Mouse (Mus musculus): ENCODE data around the gene Ccdc92b.

The Ccdc92b gene

DNA sequence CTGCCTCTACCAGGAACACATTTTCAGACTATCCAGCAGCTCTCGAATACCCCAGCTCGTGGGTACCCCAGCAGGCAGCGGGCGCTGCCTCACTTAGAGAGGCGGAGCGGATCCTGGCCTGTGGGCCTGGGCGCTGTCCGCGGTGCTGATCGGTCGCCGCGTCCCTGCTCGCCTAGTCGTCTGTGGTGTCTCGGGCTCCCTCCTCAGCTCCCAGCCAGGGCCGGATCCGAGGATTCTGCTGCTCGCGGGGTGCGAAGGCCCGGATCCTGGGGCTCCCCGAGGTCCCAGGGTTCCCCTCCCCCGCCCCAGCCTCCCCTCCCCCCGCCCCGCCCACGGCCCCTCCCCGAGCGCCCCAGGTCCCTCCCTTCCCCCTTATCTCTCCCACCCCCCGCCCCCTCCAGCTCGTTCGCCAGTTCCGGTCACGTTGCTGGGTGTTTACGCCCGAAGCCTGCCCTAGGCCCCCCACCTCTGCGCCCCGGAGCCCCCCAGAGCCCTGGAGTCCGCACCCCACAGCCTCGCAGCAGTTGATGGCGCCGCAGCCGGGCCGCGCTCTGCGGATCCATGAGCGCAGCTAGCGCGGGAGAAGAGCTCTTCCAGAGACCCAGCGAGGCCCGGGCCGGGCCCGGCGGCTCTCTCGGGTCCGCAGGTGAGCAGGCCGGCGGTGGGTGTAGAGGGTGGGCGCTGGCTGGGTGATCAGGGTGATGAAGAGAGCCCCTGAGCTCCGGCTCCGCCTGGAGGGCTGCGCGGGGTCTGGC lies at the start of gene Ccdc92b:
TSS of gene Ccdc92b (plus strand) at position 405 of the 755 bp plus-strand sequence.
- DNase-seq: peak; percentile 73 to 81

DNA sequence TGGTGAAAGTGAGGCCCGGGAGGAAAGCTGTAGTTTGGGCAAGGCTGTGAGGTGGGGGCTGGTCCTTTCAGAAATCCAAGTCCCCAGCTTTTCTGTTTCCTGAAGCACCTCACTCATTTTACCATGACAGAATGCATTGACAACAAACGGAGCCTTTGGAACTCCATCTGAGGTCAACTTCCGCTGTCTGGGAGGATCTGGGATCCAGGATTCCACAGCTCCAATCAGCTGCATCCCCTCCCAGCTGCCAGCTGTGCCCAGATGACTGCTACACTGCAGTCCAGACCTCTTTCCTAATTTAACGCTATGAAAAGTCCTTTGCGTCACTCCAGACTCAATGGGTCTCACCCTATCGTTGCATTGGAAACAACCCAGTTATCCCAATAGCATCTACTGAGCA lies 49.7 kb upstream of the Ccdc92b start:
- no peak for DNase-seq

DNA sequence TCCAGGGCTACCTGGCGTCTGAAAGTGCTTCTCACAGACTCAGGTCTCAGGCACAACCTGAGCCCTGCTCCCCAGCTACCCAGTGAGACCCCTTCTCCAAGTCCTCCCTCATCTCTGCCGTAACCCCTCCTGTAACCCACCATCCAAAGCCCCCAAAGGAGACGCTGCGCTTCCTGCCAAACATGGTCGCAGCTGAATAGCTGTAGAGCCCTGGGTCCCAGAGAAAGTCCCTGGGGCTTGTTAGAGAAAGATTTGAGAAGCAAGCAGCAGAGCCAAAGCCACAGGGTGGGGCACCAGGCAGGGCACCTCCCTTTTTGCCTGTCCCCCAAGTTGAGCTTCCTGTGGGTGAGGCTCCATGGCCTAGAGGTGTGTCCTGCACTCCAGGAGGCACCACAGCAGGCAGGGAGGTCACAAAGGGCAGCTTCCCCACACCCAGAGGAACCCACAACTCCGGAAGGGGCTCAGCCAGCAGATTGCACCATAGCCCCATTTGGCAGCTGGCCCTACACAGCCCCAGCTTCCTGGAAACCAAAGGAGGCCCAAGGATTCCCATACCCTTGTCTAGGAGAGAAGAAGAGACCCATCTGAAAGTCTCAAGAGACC lies 46.8 kb upstream of the Ccdc92b start:
- DNase-seq: no peak

DNA sequence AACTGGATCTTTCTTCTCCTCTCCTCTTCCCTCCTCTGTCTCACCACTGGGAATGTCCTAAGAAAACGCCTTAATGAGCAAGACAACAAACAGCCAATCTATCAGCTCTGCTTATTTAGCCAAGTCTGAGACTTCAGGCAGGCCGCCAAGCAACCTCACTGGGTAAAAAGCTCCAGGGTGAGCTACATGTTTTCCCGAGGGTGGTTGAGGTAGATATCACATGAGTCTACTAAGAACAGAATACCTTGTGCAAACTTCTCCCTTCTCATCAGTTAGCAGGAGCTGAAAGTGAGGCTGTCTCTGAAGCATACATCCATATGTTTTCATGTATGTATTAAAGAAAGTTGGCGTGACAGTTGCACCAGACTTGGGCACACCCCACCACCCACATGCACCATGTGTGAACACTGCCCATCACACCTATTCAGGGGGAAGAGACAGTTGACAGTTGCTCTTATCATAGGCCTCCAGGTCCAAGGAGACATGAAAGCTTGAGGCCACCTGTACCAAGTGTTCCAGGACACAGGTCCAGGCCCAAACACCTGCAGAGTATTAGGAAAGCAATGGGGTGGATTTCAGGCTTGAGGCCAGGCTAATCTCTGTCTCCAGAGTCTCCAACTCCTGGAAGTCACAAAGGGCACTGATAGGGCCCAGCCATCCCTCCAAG lies 44.5 kb upstream of the Ccdc92b start:
- no peak for DNase-seq

DNA sequence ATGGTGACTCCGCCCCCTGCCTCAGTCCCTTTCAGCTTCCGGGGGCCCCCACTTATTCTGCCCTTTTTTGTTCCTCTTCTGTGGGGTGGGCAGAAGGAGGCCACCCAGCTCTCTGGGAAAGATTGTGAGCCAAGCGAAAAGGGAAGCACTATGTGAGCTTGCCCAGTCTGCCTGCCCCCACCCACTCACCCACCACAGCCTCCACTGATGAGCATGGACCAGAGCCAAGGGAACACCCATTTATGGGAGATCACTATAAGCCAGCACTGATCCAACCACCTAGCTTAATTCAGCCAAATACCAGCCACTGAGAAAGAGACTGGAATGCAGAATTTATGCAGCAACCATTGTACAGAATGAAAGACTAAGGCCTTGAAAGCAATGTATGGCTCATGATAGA lies 43.5 kb upstream of the Ccdc92b start:
- no peak for DNase-seq

DNA sequence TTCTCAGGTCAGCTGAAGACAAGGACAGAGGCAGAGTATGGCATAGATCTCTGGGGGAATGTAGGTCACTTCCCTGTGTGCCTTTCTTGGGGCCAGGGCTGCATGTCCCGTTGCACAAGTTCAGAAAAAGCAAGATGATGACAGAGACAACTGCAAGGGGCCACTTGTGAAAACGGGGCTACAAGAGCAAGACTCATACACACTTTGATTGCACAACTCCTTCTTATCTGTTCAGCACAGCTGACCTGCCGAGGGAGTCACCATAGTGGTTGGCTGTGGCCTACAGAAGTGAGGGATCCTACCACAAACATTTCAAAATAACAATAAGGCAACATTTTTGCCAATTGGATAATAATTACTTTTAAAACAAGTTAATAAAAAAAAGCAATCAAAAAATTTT lies 42.3 kb upstream of the Ccdc92b start:
- DNase-seq: no peak

DNA sequence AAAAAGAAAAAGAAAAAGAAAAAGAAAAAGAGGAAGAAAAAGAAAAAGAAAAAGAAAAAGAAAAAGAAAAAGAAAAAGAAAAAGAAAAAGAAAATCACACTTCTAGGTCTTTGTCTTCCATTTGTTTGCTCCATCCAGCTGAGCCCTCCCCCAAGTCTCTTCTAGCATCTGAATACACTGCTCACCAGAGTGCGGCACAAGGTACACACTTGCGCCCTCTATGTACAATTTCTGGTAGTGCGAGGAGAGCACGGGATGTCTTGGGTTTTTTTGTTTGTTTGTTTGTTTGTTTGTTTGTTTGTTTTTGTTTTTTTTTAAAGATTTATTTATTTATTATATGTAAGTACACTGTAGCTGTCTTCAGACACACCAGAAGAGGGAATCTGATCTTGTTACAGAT lies 38.1 kb upstream of the Ccdc92b start:
- DNase-seq: peak in 1 of 2 experiments; percentile 55

DNA sequence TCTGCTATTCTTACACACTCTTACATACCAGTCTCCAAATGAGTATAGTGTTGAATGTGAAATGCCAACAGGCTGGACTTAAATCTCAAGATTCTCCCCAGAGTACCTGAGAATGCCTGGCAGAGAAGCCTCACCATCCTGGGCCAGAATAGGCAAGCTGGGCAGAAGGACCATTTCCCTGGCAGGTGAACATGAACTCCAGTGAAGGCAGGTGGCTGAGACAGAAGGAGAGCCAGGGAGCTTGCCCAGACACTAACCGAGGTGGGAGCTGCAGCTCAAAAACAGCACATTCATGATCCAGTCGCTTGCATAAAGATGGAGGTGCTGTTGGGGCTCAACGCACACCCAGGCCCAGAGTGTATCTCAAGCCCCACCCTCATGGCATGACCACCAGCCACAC lies 36.9 kb upstream of the Ccdc92b start:
- DNase-seq: peak; percentile 75 to 81

DNA sequence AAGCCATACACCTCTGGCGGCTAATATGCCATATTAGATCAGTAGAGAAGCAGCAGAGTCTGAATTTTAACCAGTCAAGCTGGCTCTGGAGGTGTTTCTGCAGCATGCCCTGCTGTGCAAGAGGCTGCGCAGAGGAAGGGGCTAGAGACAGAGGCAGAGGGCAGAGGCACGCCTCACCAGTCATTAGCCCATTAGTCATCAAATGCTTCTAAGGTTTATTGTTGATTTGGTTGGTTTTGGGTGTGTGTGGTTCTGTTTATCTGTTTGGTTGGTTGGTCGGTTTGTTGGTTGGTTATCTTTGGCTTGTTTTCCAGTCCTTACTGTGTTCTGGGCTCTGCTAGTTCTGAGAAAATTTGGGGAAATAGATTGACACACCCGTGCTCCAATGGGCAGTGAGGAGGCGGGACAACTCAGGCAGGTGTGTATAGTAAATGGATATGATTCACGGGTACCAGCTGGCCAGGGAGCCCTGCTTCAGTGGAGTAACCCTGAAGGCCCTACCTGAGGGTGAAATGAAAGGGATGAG lies 35.5 kb upstream of the Ccdc92b start:
- no peak for DNase-seq

DNA sequence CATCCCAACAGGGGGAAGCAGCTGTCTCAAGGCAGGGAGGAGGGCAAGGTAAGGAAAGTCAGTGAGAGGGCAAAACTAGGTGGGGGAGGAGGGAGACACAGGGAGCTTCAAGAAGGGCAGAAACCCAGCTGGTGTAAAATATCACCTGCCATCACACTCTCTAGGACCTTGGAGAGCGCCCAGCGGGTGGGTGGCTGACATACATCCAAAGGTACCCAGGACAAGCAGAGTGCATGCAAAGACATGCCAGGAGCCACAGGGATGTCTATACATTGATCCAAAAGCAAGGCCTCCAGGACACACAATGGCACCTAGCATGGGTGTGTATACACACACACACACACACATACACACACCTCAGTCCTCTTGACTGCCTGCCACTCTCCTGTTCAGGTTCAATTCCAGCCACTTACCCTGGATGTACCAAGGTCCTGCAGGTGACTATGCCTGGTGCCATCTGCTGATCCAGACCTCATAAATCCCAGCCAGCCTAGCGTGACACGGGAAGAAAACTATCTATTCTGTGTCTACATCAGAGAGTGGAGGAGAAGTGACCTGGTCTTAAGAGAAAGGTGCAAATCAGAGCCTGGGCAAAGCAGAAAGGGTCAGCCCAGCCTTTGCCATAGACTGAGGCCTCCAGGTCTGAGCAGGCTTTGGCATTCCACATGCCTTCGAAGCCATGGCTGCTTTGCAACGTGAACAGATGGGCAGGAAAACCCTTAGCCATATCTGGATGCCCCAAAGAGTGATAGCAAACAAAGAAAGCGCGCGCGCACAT lies 34.3 kb upstream of the Ccdc92b start:
- peak; percentile 40 to 53 for DNase-seq

DNA sequence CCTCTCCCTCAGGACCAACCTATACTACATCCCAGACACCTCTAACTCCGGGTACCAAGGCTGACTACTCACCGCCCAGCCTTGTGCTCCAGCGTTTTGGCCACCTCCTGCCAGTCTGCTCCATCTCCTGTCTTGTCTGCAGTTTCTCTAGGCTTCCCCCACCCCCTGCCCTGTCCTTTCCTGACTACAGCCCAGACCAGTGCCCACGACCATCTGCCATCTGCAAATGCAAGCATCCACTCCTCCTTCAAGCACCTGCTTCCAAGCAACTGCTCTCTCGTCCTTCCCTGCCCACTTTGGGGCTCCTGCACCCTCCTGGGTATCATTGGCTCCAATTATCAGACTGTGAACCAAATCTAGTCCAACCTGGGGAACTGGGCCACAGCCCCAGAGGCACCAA lies 33.0 kb upstream of the Ccdc92b start:
- DNase-seq: peak; percentile 75 to 78

DNA sequence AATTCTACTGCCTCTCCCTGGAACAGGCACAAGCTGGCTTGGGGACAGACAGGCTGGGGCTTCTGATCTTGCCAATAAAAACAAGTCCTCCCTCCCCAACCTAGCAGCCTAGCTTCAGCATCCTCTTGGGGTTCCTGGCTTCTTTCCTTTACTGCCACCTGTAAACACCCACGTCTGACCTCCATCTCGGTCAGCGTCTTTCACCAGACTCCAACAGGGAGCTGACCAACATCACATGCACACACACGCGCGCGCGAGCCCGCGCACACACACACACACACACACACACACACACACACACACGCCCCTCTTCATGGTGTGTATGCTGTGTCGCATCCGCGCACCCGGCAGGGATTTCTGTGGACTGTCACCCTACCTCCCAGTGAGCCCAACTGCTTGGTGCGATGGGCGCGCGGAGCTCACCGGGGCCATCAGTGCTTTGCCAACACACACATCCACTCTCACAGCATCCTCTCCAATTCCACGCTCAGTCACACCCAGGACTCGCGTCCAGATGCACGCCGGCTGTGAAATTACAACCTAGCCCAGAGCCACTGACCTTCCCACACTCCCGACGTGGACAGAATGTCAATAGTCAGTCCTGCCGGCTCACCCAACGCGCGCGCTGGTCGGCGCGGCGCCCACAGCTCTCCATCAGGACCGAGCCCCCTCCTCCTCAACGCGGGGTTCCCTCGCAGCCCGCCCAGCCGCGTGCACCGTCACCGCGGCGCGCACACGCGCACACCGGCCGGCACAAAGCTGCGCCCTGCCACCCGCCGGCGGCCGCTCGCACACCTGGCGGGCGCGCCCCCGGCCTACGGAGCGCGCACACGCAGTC lies 29.8 kb upstream of the Ccdc92b start:
- DNase-seq: peak; percentile 79

DNA sequence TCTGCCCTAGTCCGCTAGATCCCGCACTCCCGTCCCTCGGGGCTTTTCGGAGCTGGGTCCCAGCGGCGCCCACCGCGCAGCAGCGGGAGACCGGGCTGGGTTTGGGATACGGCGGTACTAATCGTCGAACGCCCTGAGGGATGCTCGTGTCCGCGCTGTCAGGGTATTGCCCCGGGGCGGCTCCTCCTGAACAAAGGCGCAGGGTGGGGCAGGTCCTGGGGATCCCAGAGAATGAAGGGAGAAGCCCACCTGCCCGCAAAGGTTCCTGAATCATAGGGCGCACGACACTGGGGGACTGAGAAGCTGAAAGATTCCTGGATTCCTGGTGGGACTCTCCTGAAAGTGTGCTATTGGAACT lies 29.2 kb upstream of the Ccdc92b start:
- no peak for DNase-seq

DNA sequence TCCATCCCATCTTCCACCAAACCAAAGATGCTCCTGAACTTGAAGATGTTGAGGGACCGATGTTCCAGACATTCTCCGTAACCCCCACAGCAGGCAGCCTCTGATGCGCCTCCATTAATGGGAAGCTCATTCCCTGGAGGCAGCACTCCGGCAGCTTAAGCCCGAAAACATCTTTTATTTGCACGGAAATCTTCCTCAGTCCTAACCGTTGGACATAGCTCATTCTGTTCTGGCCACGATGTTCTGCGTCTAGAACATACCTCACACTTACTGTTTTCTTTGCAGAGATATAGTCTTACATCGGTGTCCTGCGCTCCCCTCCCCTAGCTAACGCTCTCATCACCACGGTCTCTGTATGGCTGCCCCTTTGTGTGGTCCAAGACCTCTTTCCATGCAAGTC lies 28.7 kb upstream of the Ccdc92b start:
- no peak for DNase-seq

DNA sequence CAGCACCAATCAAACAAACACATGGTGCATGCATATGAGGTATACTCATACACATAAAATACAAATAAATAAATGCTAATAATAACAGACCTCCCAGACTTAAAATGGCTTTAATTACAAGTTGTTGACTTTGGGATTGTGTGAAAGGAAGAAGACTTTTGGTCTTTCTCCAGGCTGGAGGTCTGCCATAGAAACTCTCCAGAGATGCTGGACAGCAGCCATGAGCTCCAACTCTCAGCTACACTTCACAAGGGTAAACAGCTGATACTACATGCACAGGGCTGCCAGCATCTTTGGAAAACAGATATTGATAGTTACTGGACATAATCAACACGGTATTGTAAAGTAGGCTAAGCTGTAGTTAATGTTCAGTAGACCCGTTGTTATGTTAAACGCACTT lies 27.2 kb upstream of the Ccdc92b start:
- peak in 1 of 2 experiments; percentile 45 for DNase-seq

DNA sequence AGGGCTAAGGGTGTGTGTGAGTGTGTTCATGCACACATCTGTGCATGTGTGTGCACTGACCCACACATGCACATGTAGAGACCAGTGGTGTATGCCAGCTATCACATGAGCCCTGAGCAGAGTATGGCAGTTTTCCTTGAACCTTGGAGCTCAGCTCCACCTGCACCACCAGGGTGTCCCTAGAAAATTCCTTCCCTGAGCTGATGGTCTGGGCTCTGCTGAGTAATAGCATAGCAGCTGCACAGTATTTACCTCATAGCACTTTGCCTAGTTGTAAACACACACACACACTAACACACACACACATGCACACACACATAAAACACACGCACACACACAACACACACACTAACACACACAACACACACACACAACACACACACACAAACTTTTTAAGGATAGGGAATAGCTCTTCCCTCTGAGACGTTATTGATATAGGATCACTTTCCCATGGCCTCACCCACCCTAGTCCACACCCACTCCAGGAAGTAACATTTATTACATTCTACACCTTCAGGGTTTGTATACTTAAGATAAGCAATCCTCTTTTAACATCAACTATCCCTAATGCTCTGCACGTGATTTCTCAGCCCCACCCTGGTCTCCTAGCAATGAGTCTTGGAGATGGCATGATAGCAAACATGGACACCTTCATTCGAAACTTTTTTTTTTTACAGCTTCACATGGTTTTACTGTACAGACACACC lies 22.0 kb upstream of the Ccdc92b start:
- DNase-seq: no peak

DNA sequence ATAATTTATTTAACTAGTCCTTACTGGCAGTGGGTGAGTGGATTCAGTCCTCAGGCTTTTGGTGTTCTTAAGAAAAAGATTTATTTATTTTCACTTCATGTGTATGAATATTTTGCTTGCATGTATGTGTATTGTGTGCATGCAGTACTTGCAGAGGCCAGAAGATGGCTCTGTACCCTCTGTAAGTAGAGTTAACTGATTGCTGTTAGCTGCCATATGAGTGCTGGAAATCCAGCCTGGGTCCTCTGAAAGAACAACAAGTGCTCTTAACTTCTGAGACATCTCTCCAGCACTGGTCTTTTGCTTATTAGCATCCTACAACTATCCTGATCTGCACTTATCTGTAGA lies 21.4 kb upstream of the Ccdc92b start:
- DNase-seq: no peak

DNA sequence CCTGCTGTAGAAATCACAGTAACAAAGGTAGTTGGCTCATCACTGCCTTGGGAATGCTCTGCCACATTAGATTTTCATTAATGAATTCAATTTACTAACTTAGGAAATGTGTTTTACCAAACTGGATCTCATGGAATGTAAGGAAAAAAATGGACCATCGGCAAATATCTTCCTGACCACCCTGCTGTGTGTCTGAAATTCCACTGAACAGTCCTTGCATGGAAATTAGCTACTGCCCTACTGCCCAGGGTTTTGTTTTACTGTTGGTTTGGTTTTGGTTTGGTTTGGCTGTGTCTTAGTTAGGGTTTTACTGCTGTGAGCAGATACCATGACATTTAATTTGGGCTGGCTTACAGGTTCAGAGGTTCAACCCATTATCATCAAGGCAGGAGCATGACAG lies 17.1 kb upstream of the Ccdc92b start:
- DNase-seq: no peak

DNA sequence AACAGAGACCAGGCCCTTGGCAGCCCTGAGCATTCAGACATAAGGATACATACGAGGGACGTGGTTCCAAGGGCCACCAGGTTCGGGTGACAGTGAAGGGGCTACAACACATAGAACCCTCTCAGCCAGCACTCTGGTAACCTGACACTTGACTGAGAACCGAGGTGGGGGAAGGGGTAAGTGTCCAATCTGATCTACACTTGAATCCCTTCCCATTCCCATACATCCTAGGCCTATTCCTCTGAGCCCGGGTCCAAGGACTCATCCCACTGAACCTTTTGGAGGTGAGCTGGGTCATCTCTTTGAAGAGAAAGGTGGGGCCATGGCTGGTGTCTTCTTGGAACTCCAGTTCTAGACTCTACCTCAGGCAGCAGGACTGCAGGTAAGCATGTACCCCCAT lies 9.3 kb upstream of the Ccdc92b start:
- DNase-seq: no peak

DNA sequence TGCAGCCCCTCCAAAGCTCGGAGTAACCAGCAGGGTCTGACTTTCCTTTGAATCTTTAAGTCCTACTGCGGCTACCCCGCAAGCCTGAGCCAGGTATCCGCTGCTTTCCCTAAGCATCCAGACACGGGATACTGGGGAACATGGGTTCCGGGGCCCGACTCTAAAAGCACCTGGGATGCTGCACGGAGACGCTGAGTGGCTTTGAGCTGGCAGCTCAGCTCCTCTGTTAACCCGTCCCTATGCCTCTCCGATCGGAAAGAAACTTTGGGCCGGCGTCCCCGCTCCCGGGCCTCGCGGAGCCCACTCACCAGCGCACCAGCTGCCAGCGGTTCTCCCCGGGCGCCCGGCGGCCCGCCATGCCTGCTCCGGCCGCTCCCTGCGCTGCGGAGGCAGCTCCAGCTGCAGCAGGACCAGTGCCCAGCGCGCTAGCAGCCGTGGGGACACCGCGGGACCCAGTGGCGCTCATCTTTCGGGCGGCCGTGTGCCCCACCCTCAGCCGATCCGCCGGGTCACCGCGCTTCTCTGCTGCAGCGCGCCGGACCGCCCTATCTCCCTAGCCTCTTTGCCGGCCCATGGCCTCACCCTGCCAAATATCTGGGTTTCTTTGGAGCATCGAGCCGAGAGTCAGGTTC lies 8.7 kb upstream of the Ccdc92b start, which contains the start of gene Rap1gap2:
TSS of gene Rap1gap2 (minus strand) at position 371 of the 632 bp plus-strand sequence.
- peak in 1 of 2 experiments; percentile 14 for DNase-seq

DNA sequence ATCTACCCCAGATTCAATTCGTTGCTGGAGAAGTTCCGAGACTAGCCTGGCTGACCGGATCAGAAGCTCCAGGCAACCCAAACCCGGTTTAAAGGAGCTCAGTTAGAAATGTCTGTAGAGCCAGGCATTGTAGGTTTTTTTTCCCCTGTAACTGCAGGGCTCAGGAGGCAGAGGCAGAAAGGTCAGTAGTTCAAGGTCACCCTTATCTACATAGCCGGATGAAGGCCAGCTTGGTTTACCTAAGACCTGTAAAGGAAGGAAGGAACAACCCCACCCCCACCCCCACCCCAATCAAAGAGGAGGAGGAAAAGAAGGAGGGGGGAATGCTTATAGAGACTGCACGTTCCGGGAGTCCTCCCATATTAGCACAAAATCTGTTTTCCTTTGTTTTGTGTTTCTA lies 8.0 kb upstream of the Ccdc92b start:
- no peak for DNase-seq

Data from cerebellum, postnatal 14 days (tissue).